Mouse (Mus musculus): ENCODE results near the gene Upk3a.
"Not testable (repeated sequence)": the region's sequence is repeated elsewhere in the genome, so short reads cannot be mapped to it uniquely, and the experiment has no call there.

Upk3a gene

GRCm38 (mm10) chr15:85000984-85001982 lies 15.7 kb upstream of the Upk3a start:
- peak; percentile 72 to 89 for DNase-seq (ENCODE audit: low spot score in 2 of 2)

- DNase-seq (ENCODE audit: low spot score in 2 of 2): no peak
Observed at GRCm38 (mm10) chr15:85009666-85010065, 7.3 kb upstream of the Upk3a start.

DNA sequence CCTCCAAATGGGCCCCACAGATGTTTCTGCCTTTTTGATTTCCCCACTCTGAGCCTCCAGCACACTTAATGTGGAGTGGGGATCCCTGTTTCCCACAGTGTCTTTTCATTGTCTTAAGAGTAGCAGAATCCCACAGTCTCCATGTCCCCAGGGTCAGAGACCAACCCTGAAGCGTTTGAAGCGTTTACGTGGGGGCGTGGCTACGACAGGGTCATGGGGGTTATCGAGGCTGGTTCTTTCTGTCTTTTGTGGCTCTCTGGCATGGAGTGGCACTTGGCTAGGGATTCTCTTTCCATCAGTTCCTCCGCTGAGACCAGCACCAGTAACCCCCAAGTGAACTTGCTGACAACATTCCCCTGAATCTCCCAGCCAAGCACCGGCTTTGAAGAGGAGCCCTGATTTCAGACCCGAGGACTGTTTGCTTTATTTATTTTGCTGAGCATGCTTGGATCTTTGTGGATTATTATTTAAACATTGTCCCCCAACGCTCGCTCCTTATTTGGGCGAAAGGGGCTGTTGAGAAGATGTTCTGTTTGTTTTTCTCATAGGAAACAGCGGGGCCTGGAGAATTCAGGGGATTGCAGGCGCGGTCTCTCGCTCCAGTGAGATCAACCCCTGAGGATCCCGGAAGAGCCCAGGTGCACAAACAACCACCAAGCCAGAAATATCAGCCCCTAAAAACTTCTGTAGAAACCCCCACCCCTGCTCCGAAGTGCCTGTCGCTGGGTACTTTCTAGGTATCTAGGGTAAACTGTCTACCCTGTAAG lies 4.9 kb upstream of the Upk3a start:
- no peak for DNase-seq (ENCODE audit: low spot score in 2 of 2)

DNA sequence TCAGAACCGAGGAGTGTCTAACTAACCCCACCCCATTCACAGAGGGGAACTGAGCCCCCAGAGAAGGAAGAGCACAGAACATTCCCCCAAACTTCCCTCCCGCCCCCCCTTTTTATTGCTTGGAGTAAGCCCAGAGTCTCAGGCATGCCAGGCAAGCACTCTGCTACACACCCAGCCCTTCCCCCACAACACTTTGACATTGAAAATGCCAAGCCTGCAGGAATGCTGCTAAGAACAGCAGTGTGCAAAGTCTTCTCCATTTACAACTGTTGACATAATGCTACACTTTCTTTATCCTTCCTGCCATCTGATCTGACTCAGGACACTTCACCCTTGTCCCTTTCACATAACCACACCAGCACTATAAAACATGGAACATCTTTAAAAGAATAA lies 4.3 kb upstream of the Upk3a start:
- peak in 1 of 2 experiments; percentile 35 for DNase-seq (ENCODE audit: low spot score in 2 of 2)

GRCm38 (mm10) chr15:85015771-85016170 lies 1.2 kb upstream of the Upk3a start:
- DNase-seq (ENCODE audit: low spot score in 2 of 2): no peak

DNA sequence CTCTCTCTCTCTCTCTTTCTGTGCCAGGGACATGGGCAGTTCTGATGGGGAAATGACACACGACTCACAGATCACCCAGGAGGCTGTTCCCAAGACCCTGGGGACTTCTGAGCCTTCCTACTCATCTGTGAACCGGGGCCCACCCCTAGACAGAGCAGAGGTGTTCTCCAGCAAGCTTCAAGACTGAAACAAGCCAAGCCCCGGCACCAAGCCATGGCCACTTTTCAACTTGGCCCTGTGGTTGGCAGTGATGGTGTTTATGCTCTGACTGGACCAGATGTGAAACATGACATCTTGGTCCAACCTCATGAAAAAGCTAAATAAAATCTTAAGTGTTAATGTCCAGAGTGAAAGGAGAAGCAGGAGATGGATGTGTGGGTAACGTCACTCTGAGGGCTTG lies 5.3 kb downstream of the Upk3a start:
- no peak for DNase-seq (ENCODE audit: low spot score in 2 of 2)

GRCm38 (mm10) chr15:85026197-85026596 lies 9.3 kb downstream of the Upk3a start:
- DNase-seq (ENCODE audit: low spot score in 2 of 2): no peak

GRCm38 (mm10) chr15:85027740-85028139 lies 10.8 kb downstream of the Upk3a start:
- DNase-seq (ENCODE audit: low spot score in 2 of 2): no peak

DNA sequence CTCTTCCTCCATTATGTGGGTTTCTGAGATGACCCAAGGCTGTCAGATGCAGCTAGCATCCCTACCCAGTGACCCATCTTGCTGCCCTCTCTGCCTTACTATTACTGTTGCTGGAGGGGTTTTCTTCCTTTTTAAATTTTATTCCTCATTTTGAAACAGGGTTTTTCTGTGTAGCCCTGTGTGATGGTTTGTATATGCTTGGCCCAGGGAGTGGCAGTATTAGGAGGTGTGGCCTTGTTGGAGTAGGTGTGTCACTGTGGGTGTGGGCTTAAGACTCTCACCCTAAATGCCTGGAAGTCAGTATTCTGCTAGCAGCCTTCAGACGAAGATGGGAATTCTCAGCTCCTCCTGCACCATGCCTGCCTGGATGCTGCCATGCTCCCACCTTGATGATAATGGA lies 11.7 kb downstream of the Upk3a start, which contains the start of gene Fam118a:
TSS of gene Fam118a (plus strand) at position 301 of the 400 bp plus-strand sequence.
- DNase-seq (ENCODE audit: low spot score in 2 of 2): not testable (repeated sequence)

DNA sequence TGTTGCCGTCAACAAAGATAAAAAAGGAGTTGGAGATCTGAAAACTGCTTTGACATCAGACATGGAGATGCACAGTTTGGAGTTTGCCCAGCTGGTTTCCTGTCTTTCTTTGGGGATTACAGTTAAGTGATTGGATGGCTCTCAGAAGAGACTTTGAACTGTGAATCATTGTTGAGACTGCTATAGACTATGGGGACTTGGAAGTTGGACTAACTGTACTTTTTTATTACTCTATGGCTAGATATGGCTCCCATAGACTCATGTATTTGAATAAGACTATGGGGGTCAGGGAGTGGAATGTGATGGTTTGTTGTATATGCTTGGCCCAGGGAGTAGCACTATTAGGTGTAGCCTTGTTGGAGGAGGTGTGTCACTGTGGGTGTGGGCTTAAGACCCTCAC lies 13.7 kb downstream of the Upk3a start:
- not testable (repeated sequence) for DNase-seq (ENCODE audit: low spot score in 2 of 2)

GRCm38 (mm10) chr15:85031866-85032265 lies 14.9 kb downstream of the Upk3a start:
- no peak for DNase-seq (ENCODE audit: low spot score in 2 of 2)

- peak in 1 of 2 experiments; percentile 37 for DNase-seq (ENCODE audit: low spot score in 2 of 2)
Observed at GRCm38 (mm10) chr15:85033916-85034315, 17.0 kb downstream of the Upk3a start.

GRCm38 (mm10) chr15:85036566-85037342 lies 19.8 kb downstream of the Upk3a start:
- DNase-seq (ENCODE audit: low spot score in 2 of 2): peak; percentile 98

DNA sequence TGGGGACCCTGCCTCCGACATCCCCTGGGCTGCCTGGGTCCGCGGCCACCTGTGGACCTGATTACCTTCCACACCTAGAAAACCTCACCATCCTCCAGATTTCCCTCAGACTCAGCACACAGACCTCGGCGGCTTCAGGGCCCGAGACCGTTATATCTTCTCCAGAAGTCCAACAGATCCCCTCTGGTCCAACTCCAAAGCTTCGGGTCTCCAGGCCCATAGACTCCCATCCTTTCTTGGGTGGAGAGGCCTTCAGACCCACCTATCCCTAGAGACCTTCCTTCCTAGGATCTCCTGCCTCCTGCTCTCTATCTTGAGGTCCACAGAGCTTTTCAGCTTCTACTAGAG lies 20.4 kb downstream of the Upk3a start:
- DNase-seq (ENCODE audit: low spot score in 2 of 2): no peak

DNA sequence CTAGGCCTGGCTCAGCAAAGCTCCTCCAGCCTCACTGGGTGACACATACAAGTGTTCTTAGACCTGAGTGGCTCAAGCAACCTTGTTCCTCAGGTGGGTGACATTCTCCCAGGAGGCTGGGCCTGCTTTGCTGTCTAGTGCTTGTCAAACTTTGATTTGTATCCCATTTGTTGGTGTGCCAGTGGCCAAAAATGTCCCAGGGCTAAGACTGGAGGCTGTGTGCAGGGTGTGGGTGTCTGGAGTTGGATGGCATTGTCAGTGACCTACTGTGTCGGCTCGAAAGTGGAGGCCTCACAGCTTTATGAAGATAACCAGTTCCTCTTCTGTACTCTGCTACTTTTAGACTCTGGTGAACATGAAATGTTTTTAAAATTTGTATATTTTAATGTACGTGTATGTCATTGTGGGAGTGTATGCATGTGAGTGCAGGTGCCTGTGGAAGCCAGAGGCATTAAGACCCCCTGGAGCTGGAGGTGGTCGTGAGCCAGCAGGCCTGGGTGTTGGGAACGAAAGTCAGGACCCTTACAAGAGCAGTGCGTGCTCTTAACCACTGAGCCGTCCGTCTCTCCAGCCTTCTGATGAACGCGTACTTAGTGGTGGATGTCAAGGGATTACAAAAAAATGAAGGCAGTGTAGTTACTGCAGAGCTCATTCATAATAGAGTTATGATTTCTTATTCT lies 24.7 kb downstream of the Upk3a start:
- DNase-seq (ENCODE audit: low spot score in 2 of 2): no peak

DNA sequence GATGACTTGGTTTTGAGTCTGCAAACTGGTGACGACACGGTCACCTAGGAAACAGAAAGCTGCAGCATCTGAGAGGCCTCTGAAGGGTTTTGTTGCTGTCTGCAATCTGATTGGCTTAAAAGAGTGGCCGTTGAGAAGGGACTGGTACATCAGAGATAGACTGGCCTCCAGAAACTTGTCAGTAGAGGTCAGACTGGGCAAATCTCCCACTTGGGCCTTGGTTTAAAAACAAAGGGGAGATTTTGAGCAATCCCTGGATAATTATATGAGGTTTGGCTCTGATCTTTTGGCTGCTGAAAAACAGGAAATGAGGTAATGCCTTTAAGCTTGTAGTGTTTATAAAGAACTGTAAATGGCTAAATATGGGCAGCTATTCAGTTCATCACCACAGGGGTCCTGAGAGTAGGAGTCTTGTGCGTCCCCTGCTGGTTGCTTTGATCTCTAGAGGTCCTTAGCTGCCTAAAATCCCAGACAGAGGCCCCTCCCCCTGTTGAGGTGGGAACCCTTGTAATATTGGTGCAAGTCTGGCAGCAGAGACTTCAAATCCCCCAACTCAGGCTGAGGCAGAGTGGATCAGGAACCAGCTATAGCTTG lies 25.5 kb downstream of the Upk3a start:
- DNase-seq (ENCODE audit: low spot score in 2 of 2): peak; percentile 69 to 87

- no peak for DNase-seq (ENCODE audit: low spot score in 2 of 2)
Observed at GRCm38 (mm10) chr15:85043116-85043515, 26.2 kb downstream of the Upk3a start.

GRCm38 (mm10) chr15:85043761-85044160 lies 26.8 kb downstream of the Upk3a start:
- DNase-seq (ENCODE audit: low spot score in 2 of 2): no peak

- no peak for DNase-seq (ENCODE audit: low spot score in 2 of 2)
Observed at GRCm38 (mm10) chr15:85046230-85046950, 29.4 kb downstream of the Upk3a start.

DNA sequence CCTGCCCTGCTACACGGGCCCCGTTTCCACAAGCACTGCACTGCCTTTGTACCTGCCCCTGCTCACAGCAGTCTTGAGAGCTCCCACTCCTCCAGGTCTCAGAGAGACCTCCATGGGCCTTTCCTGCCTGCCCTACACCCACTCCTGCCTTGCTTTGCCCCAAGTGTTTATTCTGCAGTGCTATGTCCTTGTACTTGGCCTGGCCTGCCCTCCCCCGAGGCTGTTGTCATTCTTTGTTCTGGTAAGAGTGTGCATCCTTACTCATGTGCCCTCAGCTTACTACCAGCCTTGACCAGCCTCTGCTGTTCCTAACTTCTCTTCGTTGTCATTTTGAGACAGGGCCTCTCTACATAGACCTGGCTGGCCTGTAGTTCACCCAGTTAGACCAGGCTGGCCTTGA lies 30.9 kb downstream of the Upk3a start:
- no peak for DNase-seq (ENCODE audit: low spot score in 2 of 2)
